Mouse (Mus musculus): ENCODE measurements around the gene Bcl11b.

Gene Bcl11b

GRCm38 (mm10) chr12:107997901-107998300 is 5.5 kb downstream of the Bcl11b start:
- DNase-seq, result no peak

- DNase-seq, result no peak
Observed at GRCm38 (mm10) chr12:107997241-107997640, 6.2 kb downstream of the Bcl11b start.

- no peak for DNase-seq
Observed at GRCm38 (mm10) chr12:107996773-107997172, 6.6 kb downstream of the Bcl11b start.

- DNase-seq, result no peak
Observed at GRCm38 (mm10) chr12:107996216-107996615, 7.2 kb downstream of the Bcl11b start.

GRCm38 (mm10) chr12:107994421-107994820 is 9.0 kb downstream of the Bcl11b start:
- no peak for DNase-seq

- DNase-seq, result no peak
Observed at GRCm38 (mm10) chr12:107993029-107993428, 10.4 kb downstream of the Bcl11b start.

- DNase-seq, result no peak
Observed at GRCm38 (mm10) chr12:107991191-107991590, 12.2 kb downstream of the Bcl11b start.

- no peak for DNase-seq
Observed at GRCm38 (mm10) chr12:107983211-107983610, 20.2 kb downstream of the Bcl11b start.

GRCm38 (mm10) chr12:107982306-107982705 is 21.1 kb downstream of the Bcl11b start:
- DNase-seq, result no peak

- no peak for DNase-seq
Observed at GRCm38 (mm10) chr12:107981231-107981630, 22.2 kb downstream of the Bcl11b start.

GRCm38 (mm10) chr12:107980261-107980961 is 23.0 kb downstream of the Bcl11b start:
- DNase-seq, result peak; percentile 86 to 88

GRCm38 (mm10) chr12:107979710-107980260 is 23.6 kb downstream of the Bcl11b start:
- DNase-seq, result peak; percentile 92 to 95

GRCm38 (mm10) chr12:107978736-107979255 is 24.6 kb downstream of the Bcl11b start:
- no peak for DNase-seq

- no peak for DNase-seq
Observed at GRCm38 (mm10) chr12:107978063-107978462, 25.3 kb downstream of the Bcl11b start.

GRCm38 (mm10) chr12:107977534-107977933 is 25.9 kb downstream of the Bcl11b start:
- no peak for DNase-seq

- no peak for DNase-seq
Observed at GRCm38 (mm10) chr12:107977086-107977485, 26.3 kb downstream of the Bcl11b start.

GRCm38 (mm10) chr12:107976571-107977001 is 26.8 kb downstream of the Bcl11b start:
- no peak for DNase-seq

- DNase-seq, result no peak
Observed at GRCm38 (mm10) chr12:107975897-107976570, 27.4 kb downstream of the Bcl11b start.

- no peak for DNase-seq
Observed at GRCm38 (mm10) chr12:107975479-107975896, 27.9 kb downstream of the Bcl11b start.

- no peak for DNase-seq
Observed at GRCm38 (mm10) chr12:107974504-107974903, 28.9 kb downstream of the Bcl11b start.

GRCm38 (mm10) chr12:107973556-107974140 is 29.8 kb downstream of the Bcl11b start:
- DNase-seq, result no peak

GRCm38 (mm10) chr12:107971081-107971780 is 32.2 kb downstream of the Bcl11b start:
- DNase-seq, result no peak

GRCm38 (mm10) chr12:107970637-107971036 is 32.8 kb downstream of the Bcl11b start:
- DNase-seq, result no peak
